Mouse (Mus musculus) liver, embryonic 14.5 days (tissue): ENCODE results near the gene Tnik.

ENCODE experiments used
- CTCF ChIP-seq: IDR thresholded peaks from 2 replicates; pipeline ENCODE4 v1.5.1; 2016; ENCODE audit warnings: antibody characterized with exemption, low read depth, control low read depth
- EP300 ChIP-seq: IDR thresholded peaks from 2 replicates; pipeline ENCODE4 v1.6.1; 2016; ENCODE audit warnings: antibody characterized with exemption, low read depth

DNA sequence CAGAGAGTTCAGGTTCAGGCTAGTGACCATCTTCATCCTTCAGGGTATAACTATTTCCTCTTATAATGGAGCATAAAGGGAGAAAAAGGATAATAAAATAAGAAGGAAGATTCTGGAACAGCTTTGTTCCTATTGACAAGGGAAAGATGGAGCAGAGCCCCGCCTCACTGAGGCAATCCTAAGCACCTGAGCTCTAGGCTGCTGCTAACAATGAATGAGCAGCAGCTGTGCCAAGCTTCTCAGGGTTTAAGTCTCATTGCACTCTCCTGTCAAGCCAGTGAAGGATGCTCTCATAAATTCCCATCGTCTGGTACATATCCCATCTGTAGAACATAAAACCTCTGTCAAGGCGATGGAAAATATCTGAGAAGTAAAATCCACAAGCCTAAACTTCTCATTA is 390.0 kb downstream of the Tnik start:
- TF ChIP-seq CTCF (no peak), EP300 (no peak)
